ENCODE assay signal across 11 mouse cellular contexts in genomic region chr3:60575945-60576344, GRCm38 (mm10).
DNase-seq lines count a peak whose midpoint lies in the region; ATAC-seq and TF ChIP-seq lines count a peak whose summit lies in the region.
"Had no signal": no experiment of that assay in that cellular context is flagged by ENCODE, and none has a peak within 500 bp of the region (broad histone marks: within the 10 kb centered on the region; RNA-seq: fewer than 3 reads in every experiment).

No protein-coding gene starts in this region.

- H3K27me3 ChIP-seq in heart, embryonic 12.5 days (replicated peaks): no peaks in the 10 kb centered on the region
- H3K27me3 ChIP-seq in lung, embryonic 14.5 days (ENCODE audit: insufficient read depth, low read length): no peaks in the 10 kb centered on the region
- H3K27me3 ChIP-seq in small intestine, adult 2 months (ENCODE audit: control insufficient read depth, insufficient read depth, low read length): no peaks in the 10 kb centered on the region

- no peak for TF ChIP-seq CTCF in lung, embryonic 14.5 days (IDR thresholded peaks at IDR 0.05; ENCODE audit: low read depth)
- no peak for TF ChIP-seq CTCF in small intestine, adult 2 months (IDR thresholded peaks at IDR 0.05; ENCODE audit: extremely low read depth, insufficient read length, insufficient replicate concordance, low read depth, low read length)

- peak overlapping the region; percentile 12; the same call in 1 of the 2 replicates for H3K4me3 ChIP-seq in heart, embryonic 12.5 days
- no peak overlapping the region for H3K4me3 ChIP-seq in lung, embryonic 14.5 days (ENCODE audit: low read depth, low read length)
- H3K4me3 ChIP-seq in small intestine, adult 2 months (ENCODE audit: low read depth, low read length): no peak overlapping the region

- 34% methylated on average over 2 of the region's 2 CpGs for WGBS in heart, embryonic 12.5 days
- WGBS in lung, embryonic 14.5 days: 41% methylated on average over 2 of the region's 2 CpGs
- 36% methylated on average over 2 of the region's 2 CpGs for WGBS in small intestine, adult 2 months

- no peak for DNase-seq in heart, postnatal 10 days
- DNase-seq in lung, embryonic 14.5 days: no peak
- DNase-seq in lung, postnatal 14 days: no peak
- peak; percentile 65 for DNase-seq in induced T-regulatory cell, adult 2 months (ENCODE audit: low read depth)
- DNase-seq in adrenal gland, adult (ENCODE audit: inconsistent age in 2 of 2, low spot score in 1 of 2): no peak
- DNase-seq: adrenal gland, postnatal 10 days; gastrocnemius, postnatal 14 days had no signal

- H3K4me2 ChIP-seq in heart, embryonic 12.5 days: peak overlapping the region; percentile 49
- no peak overlapping the region for H3K4me2 ChIP-seq in lung, embryonic 14.5 days

- ATAC-seq in heart, embryonic 12.5 days (ENCODE audit: insufficient number of reproducible peaks, low FRiP score): no peak
- no peak for ATAC-seq in lung, embryonic 14.5 days (ENCODE audit: insufficient read depth)
- no peak for ATAC-seq in erythroid progenitor cell, adult 5-6 weeks (replicated peaks; ENCODE audit: low FRiP score, poor library complexity, severe bottlenecking)

- no peak for TF ChIP-seq POLR2A in small intestine, adult 2 months (IDR thresholded peaks at IDR 0.05; ENCODE audit: low read depth, low read length)

- intact Hi-C loops in heart, postnatal 10 days (cut with DNase I): loop anchor here (5.0 kb wide), 1 partner anchor 34 kb away; no protein-coding TSS in a partner anchor

- no peaks in the 10 kb centered on the region for H3K9me3 ChIP-seq in heart, embryonic 12.5 days (replicated peaks)
- H3K9me3 ChIP-seq in lung, embryonic 14.5 days (ENCODE audit: low read depth, low read length): no peaks in the 10 kb centered on the region

- peak overlapping the region; percentile 81 for H3K27ac ChIP-seq in heart, embryonic 12.5 days (ENCODE audit: poor library complexity, severe bottlenecking)
- peak overlapping the region; percentile 6; the same call in 1 of the 2 replicates for H3K27ac ChIP-seq in lung, embryonic 14.5 days (ENCODE audit: low read depth)
- H3K27ac ChIP-seq in small intestine, adult 2 months (ENCODE audit: insufficient read depth, low read depth, low read length): peak overlapping the region; percentile 12
- H3K27ac ChIP-seq: liver, embryonic 14.5 days had no signal

- H3K4me1 ChIP-seq in heart, embryonic 12.5 days (replicated peaks): peaks cover 58% of the 10 kb centered on the region
- peaks cover 27% of the 10 kb centered on the region for H3K4me1 ChIP-seq in lung, embryonic 14.5 days (ENCODE audit: insufficient read depth)
- peaks cover 20% of the 10 kb centered on the region; the same call in 1 of the 2 replicates for H3K4me1 ChIP-seq in small intestine, adult 2 months (ENCODE audit: control insufficient read depth, insufficient read depth, insufficient read length, low read length)

- no peak overlapping the region for H3K9ac ChIP-seq in heart, embryonic 12.5 days
- H3K9ac ChIP-seq in lung, embryonic 14.5 days: no peak overlapping the region
- H3K9ac ChIP-seq: liver, embryonic 14.5 days had no signal

- no peaks in the 10 kb centered on the region for H3K36me3 ChIP-seq in heart, embryonic 12.5 days
- H3K36me3 ChIP-seq in lung, embryonic 14.5 days (ENCODE audit: insufficient read depth): no peaks in the 10 kb centered on the region
- H3K36me3 ChIP-seq in small intestine, adult 2 months (ENCODE audit: control insufficient read depth, insufficient read depth, low read length): no peaks in the 10 kb centered on the region; the same call in 1 of the 2 replicates

Comparison
In these comparisons a context has a peak if more than half of its experiments do, and no peak if none do; other contexts are left out.
1. H3K27ac ChIP-seq: peak in every context shown above with its lines; median percentile 81 in heart, embryonic 12.5 days; 12 in small intestine, adult 2 months; 6 in lung, embryonic 14.5 days.